Comparison of ENCODE assay signal across 12 mouse cellular contexts in the genomic region with DNA sequence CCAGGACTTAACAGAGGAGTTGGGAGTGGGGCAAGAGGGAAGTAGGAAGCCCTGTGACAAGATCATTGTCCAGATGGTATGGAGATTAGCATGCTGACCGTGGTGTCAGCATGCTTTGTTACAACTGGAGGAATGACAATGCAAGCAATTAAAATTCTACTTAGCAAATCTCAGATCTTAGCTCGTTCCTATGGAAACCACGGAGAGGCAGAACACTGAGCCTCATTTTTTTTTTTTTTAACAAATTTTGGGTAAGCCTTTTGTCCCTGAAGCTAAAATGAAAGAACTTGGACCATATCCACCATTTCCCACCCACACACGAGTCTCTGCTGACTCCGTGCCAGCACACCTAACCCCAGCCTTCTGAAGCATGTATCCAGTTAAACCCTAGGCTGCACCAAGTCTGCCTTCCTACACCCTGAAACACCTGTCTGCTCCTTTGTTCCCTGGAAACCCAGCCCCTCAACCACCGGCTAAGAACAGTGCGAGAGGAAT.
DNase-seq lines count a peak whose midpoint lies in the region; ATAC-seq and TF ChIP-seq lines count a peak whose summit lies in the region.
"Had no signal": no experiment of that assay in that cellular context is flagged by ENCODE, and none has a peak within 500 bp of the region (broad histone marks: within the 10 kb centered on the region; RNA-seq: fewer than 3 reads in every experiment).

No protein-coding gene starts in this region.

- ATAC-seq in hindbrain, embryonic 12.5 days (ENCODE audit: low FRiP score): peak; percentile 73; the same call in 1 of the 2 replicates
- peak; percentile 66 for ATAC-seq in midbrain, embryonic 16.5 days

- no peak overlapping the region for H3K9ac ChIP-seq in hindbrain, embryonic 12.5 days
- H3K9ac ChIP-seq in midbrain, embryonic 16.5 days (ENCODE audit: low read depth, low read length): no peak overlapping the region
- H3K9ac ChIP-seq: heart, embryonic 15.5 days; lung, embryonic 15.5 days had no signal

- no peak overlapping the region for H3K4me3 ChIP-seq in hindbrain, embryonic 12.5 days
- H3K4me3 ChIP-seq in midbrain, embryonic 16.5 days (ENCODE audit: low read depth, low read length): no peak overlapping the region
- H3K4me3 ChIP-seq: erythroblast, embryonic 14.5 days; heart, embryonic 15.5 days; lung, embryonic 15.5 days had no signal

- peak overlapping the region; percentile 30 for H3K4me2 ChIP-seq in hindbrain, embryonic 12.5 days (replicated peaks)
- peak overlapping the region; percentile 29 for H3K4me2 ChIP-seq in midbrain, embryonic 16.5 days (ENCODE audit: low read length)
- H3K4me2 ChIP-seq: heart, embryonic 15.5 days; lung, embryonic 15.5 days had no signal

- no peaks in the 10 kb centered on the region for H3K27me3 ChIP-seq in hindbrain, embryonic 12.5 days
- no peaks in the 10 kb centered on the region for H3K27me3 ChIP-seq in midbrain, embryonic 16.5 days (ENCODE audit: control insufficient read depth, insufficient read depth, low read depth, low read length)
- H3K27me3 ChIP-seq: lung, embryonic 15.5 days had no signal

- H3K27ac ChIP-seq in hindbrain, embryonic 12.5 days: peak overlapping the region; percentile 26; the same call in 1 of the 2 replicates
- H3K27ac ChIP-seq in midbrain, embryonic 16.5 days (ENCODE audit: low read length): peak overlapping the region; percentile 17
- H3K27ac ChIP-seq: heart, embryonic 15.5 days; kidney, postnatal 0 days; lung, embryonic 15.5 days had no signal

- H3K9me3 ChIP-seq in hindbrain, embryonic 12.5 days (replicated peaks): no peaks in the 10 kb centered on the region
- H3K9me3 ChIP-seq in midbrain, embryonic 16.5 days (replicated peaks; ENCODE audit: control insufficient read depth, low read length, poor library complexity, severe bottlenecking): no peaks in the 10 kb centered on the region
- H3K9me3 ChIP-seq: heart, embryonic 15.5 days; lung, embryonic 15.5 days had no signal

- H3K36me3 ChIP-seq in hindbrain, embryonic 12.5 days: no peaks in the 10 kb centered on the region
- H3K36me3 ChIP-seq in midbrain, embryonic 16.5 days (ENCODE audit: control insufficient read depth, insufficient read depth, low read length): no peaks in the 10 kb centered on the region
- H3K36me3 ChIP-seq: heart, embryonic 15.5 days; lung, embryonic 15.5 days had no signal

- peaks cover 10% of the 10 kb centered on the region for H3K4me1 ChIP-seq in hindbrain, embryonic 12.5 days
- H3K4me1 ChIP-seq in midbrain, embryonic 16.5 days (ENCODE audit: control insufficient read depth, insufficient read depth, low read length): peaks cover 8% of the 10 kb centered on the region

- no peak for TF ChIP-seq CTCF in brain, embryonic 14.5 days (IDR thresholded peaks at IDR 0.05; ENCODE audit: borderline replicate concordance, extremely low read depth, insufficient read depth, insufficient read length)

- no peak for TF ChIP-seq POLR2A in brain, embryonic 14.5 days (IDR thresholded peaks at IDR 0.05; ENCODE audit: borderline replicate concordance, extremely low read depth, insufficient read depth, insufficient read length, poor library complexity, severe bottlenecking)

- 30% methylated on average over 7 of the region's 7 CpGs for WGBS in hindbrain, embryonic 12.5 days
- WGBS in midbrain, embryonic 16.5 days: 4% methylated on average over 7 of the region's 7 CpGs

- peak; percentile 34 for DNase-seq in embryo, embryonic 11 days
- DNase-seq in embryo, embryonic 9.5 days (ENCODE audit: extremely low spot score): no peak
- peak; percentile 80 for DNase-seq in brain, embryonic 14.5 days (ENCODE audit: low read depth)
- DNase-seq in thymus, adult 18-20 months: no peak
- no peak for DNase-seq in gastrocnemius, postnatal 4 days (ENCODE audit: low spot score in 2 of 2)
- DNase-seq in lung, postnatal 10 days: no peak

Comparison
In these comparisons a context has a peak if more than half of its experiments do, and no peak if none do; other contexts are left out.
1. DNase-seq: peak in embryo, embryonic 11 days (single experiment) and brain, embryonic 14.5 days (single experiment); none in embryo, embryonic 9.5 days (single experiment), thymus, adult 18-20 months (0 of 2), gastrocnemius, postnatal 4 days (0 of 2) and lung, postnatal 10 days (single experiment).